Mouse (Mus musculus): Measurements from ENCODE around the gene Wwox. TPM values are rescaled to one million over a fixed set of nuclear protein-coding genes. Genes with fewer than 3 reads are reported as not detected.
A peak's percentile ranks its signal among the peaks of the same experiment; 100 is the strongest.

Gene Wwox
- polyA plus RNA-seq, 1 experiment from 2014 or later, result 16.3 TPM

- no peak for TF ChIP-seq CTCF (IDR thresholded peaks at IDR 0.05; ENCODE audit: low read depth)
- no peak overlapping the region for H3K27ac ChIP-seq
- no peak overlapping the region for H3K9ac ChIP-seq (ENCODE audit: low read depth, low read length)
- no peaks in the 10 kb centered on the region for H3K9me3 ChIP-seq (replicated peaks; ENCODE audit: low read length)
- DNase-seq (ENCODE audit: low spot score) (no peak), ATAC-seq (replicated peaks; ENCODE audit: low FRiP score, low read depth) (no peak)
- H3K4me2 ChIP-seq (ENCODE audit: low read length), result no peak overlapping the region
- no peaks in the 10 kb centered on the region for H3K27me3 ChIP-seq (ENCODE audit: insufficient read depth, low read length)
- no peaks in the 10 kb centered on the region for H3K36me3 ChIP-seq (ENCODE audit: insufficient read depth, low read length)
- 0 out of 2 replicates have a peak, but pooled peaks cover 4% of the 10 kb centered on the region for H3K4me1 ChIP-seq (replicated peaks; ENCODE audit: insufficient read depth, low read length)
- WGBS, result 48% methylated on average over 7 of the region's 7 CpGs
- H3K4me3 ChIP-seq (replicated peaks; ENCODE audit: low read depth, low read length), result no peak overlapping the region
Observed at GRCm38 (mm10) chr8:115045746-115046145, 606.3 kb downstream of the Wwox start.

- WGBS, result 46% methylated on average over 4 of the region's 4 CpGs
- Histone ChIP-seq H3K27ac (no peak overlapping the region), H3K4me2 (ENCODE audit: low read length) (no peak overlapping the region), H3K4me1 (replicated peaks; ENCODE audit: insufficient read depth, low read length) (0 out of 2 replicates have a peak, but pooled peaks cover 4% of the 10 kb centered on the region), H3K9ac (ENCODE audit: low read depth, low read length) (no peak overlapping the region), H3K27me3 (ENCODE audit: insufficient read depth, low read length) (no peaks in the 10 kb centered on the region), H3K9me3 (replicated peaks; ENCODE audit: low read length) (no peaks in the 10 kb centered on the region), H3K36me3 (ENCODE audit: insufficient read depth, low read length) (no peaks in the 10 kb centered on the region), H3K4me3 (replicated peaks; ENCODE audit: low read depth, low read length) (no peak overlapping the region)
- ATAC-seq (replicated peaks; ENCODE audit: low FRiP score, low read depth) (0 out of 2 replicates have a peak, but pooled peaks have one; percentile 25), DNase-seq (ENCODE audit: low spot score) (peak; percentile 60)
- TF ChIP-seq CTCF (IDR thresholded peaks at IDR 0.05; ENCODE audit: low read depth), result no peak
Observed at GRCm38 (mm10) chr8:115046496-115046895, 607.0 kb downstream of the Wwox start.

GRCm38 (mm10) chr8:115058193-115058835, 618.9 kb downstream of the Wwox start:
- Histone ChIP-seq H3K9me3 (replicated peaks; ENCODE audit: low read length) (no peaks in the 10 kb centered on the region), H3K4me2 (ENCODE audit: low read length) (no peak overlapping the region), H3K27me3 (ENCODE audit: insufficient read depth, low read length) (no peaks in the 10 kb centered on the region), H3K36me3 (ENCODE audit: insufficient read depth, low read length) (no peaks in the 10 kb centered on the region), H3K9ac (ENCODE audit: low read depth, low read length) (no peak overlapping the region), H3K4me3 (replicated peaks; ENCODE audit: low read depth, low read length) (no peak overlapping the region), H3K27ac (no peak overlapping the region), H3K4me1 (replicated peaks; ENCODE audit: insufficient read depth, low read length) (no peaks in the 10 kb centered on the region)
- WGBS, result 79% methylated on average over 12 of the region's 12 CpGs
- TF ChIP-seq CTCF (IDR thresholded peaks at IDR 0.05; ENCODE audit: low read depth), result no peak
- no peak for ATAC-seq (replicated peaks; ENCODE audit: low FRiP score, low read depth)
- DNase-seq (ENCODE audit: low spot score), result no peak

GRCm38 (mm10) chr8:115063623-115064022, 624.2 kb downstream of the Wwox start:
- H3K4me3 ChIP-seq (replicated peaks; ENCODE audit: low read depth, low read length), result no peak overlapping the region
- no peaks in the 10 kb centered on the region for H3K4me1 ChIP-seq (replicated peaks; ENCODE audit: insufficient read depth, low read length)
- no peaks in the 10 kb centered on the region for H3K27me3 ChIP-seq (ENCODE audit: insufficient read depth, low read length)
- DNase-seq (ENCODE audit: low spot score), result no peak
- no peaks in the 10 kb centered on the region for H3K36me3 ChIP-seq (ENCODE audit: insufficient read depth, low read length)
- no peak overlapping the region for H3K4me2 ChIP-seq (ENCODE audit: low read length)
- no peak for ATAC-seq (replicated peaks; ENCODE audit: low FRiP score, low read depth)
- H3K9me3 ChIP-seq (replicated peaks; ENCODE audit: low read length), result no peaks in the 10 kb centered on the region
- H3K27ac ChIP-seq, result no peak overlapping the region
- H3K9ac ChIP-seq (ENCODE audit: low read depth, low read length), result no peak overlapping the region
- WGBS, result 86% methylated on average over 5 of the region's 5 CpGs
- TF ChIP-seq CTCF (IDR thresholded peaks at IDR 0.05; ENCODE audit: low read depth), result no peak

GRCm38 (mm10) chr8:115064691-115065090, 625.2 kb downstream of the Wwox start:
- H3K27ac ChIP-seq, result no peak overlapping the region
- H3K27me3 ChIP-seq (ENCODE audit: insufficient read depth, low read length), result no peaks in the 10 kb centered on the region
- DNase-seq (ENCODE audit: low spot score) (no peak), ATAC-seq (replicated peaks; ENCODE audit: low FRiP score, low read depth) (no peak)
- no peak overlapping the region for H3K4me2 ChIP-seq (ENCODE audit: low read length)
- H3K4me1 ChIP-seq (replicated peaks; ENCODE audit: insufficient read depth, low read length), result no peaks in the 10 kb centered on the region
- H3K9ac ChIP-seq (ENCODE audit: low read depth, low read length), result no peak overlapping the region
- no peaks in the 10 kb centered on the region for H3K9me3 ChIP-seq (replicated peaks; ENCODE audit: low read length)
- WGBS, result 83% methylated on average over 15 of the region's 15 CpGs
- no peak for TF ChIP-seq CTCF (IDR thresholded peaks at IDR 0.05; ENCODE audit: low read depth)
- no peaks in the 10 kb centered on the region for H3K36me3 ChIP-seq (ENCODE audit: insufficient read depth, low read length)
- no peak overlapping the region for H3K4me3 ChIP-seq (replicated peaks; ENCODE audit: low read depth, low read length)

- Histone ChIP-seq H3K27me3 (ENCODE audit: insufficient read depth, low read length) (no peaks in the 10 kb centered on the region), H3K9ac (ENCODE audit: low read depth, low read length) (no peak overlapping the region), H3K36me3 (ENCODE audit: insufficient read depth, low read length) (no peaks in the 10 kb centered on the region), H3K9me3 (replicated peaks; ENCODE audit: low read length) (no peaks in the 10 kb centered on the region), H3K4me2 (ENCODE audit: low read length) (no peak overlapping the region), H3K4me1 (replicated peaks; ENCODE audit: insufficient read depth, low read length) (no peaks in the 10 kb centered on the region), H3K4me3 (replicated peaks; ENCODE audit: low read depth, low read length) (no peak overlapping the region), H3K27ac (no peak overlapping the region)
- no peak for ATAC-seq (replicated peaks; ENCODE audit: low FRiP score, low read depth)
- 68% methylated on average over 7 of the region's 7 CpGs for WGBS
- DNase-seq (ENCODE audit: low spot score), result no peak
- no peak for TF ChIP-seq CTCF (IDR thresholded peaks at IDR 0.05; ENCODE audit: low read depth)
Observed at GRCm38 (mm10) chr8:115065386-115065785, 625.9 kb downstream of the Wwox start.

All from kidney, postnatal 0 days (tissue).